Mouse (Mus musculus) myocyte (in vitro differentiated cells): Measurements from ENCODE around the gene Slc41a2. TPM values are rescaled to one million over a fixed set of nuclear protein-coding genes. Genes with fewer than 3 reads are reported as not detected.

Experiments
- H3K27me3 ChIP-seq: one replicate; pipeline ENCODE4 v1.6.1; 2011; ENCODE audit not compliant: control insufficient read depth, insufficient read depth, insufficient read length
- H3K36me3 ChIP-seq: one replicate; pipeline ENCODE4 v1.6.1; 2011; ENCODE audit not compliant: control insufficient read depth, insufficient read depth
- H3K4me2 ChIP-seq: one replicate; pipeline ENCODE4 v1.6.1; 2011; ENCODE audit warnings: low read depth, control low read depth
- H3K4me3 ChIP-seq: one replicate; pipeline ENCODE4 v1.5.1; 2011; ENCODE audit warnings: mild to moderate bottlenecking, control low read depth, moderate library complexity
- H3K79me2 ChIP-seq: one replicate; pipeline ENCODE4 v1.6.1; 2011; ENCODE audit not compliant: control insufficient read depth, insufficient read depth
- H3ac ChIP-seq: one replicate; pipeline ENCODE4 v1.6.1; 2011; ENCODE audit not compliant: control insufficient read depth, insufficient read length
- CEBPB ChIP-seq: IDR thresholded peaks from 2 replicates; pipeline ENCODE4 v1.6.1; 2011; ENCODE audit warnings: mild to moderate bottlenecking, moderate library complexity; ENCODE audit not compliant: poor library complexity, insufficient read depth, severe bottlenecking
- E2F4 ChIP-seq: IDR thresholded peaks from one replicate; pipeline ENCODE4 v1.6.1; 2011; ENCODE audit warnings: mild to moderate bottlenecking, control low read depth, moderate library complexity; ENCODE audit not compliant: insufficient read depth
- MAX ChIP-seq: IDR thresholded peaks from one replicate; pipeline ENCODE4 v1.6.1; 2011; ENCODE audit warnings: low read depth, mild to moderate bottlenecking, control low read depth
- MYOD1 ChIP-seq, 3 experiments: IDR thresholded peaks; one replicate each; pipeline ENCODE4 v1.6.1; 2011; ENCODE audit warnings: control low read depth in 2 of 3, low read depth in 2 of 3, mild to moderate bottlenecking in 2 of 3, moderate library complexity in 1 of 3; ENCODE audit not compliant: insufficient read length in 2 of 3, control insufficient read depth in 1 of 3
- MYOG ChIP-seq, 3 experiments: IDR thresholded peaks; one replicate each; pipeline ENCODE4 v1.6.1; 2011; ENCODE audit warnings: control low read depth in 2 of 3, low read depth in 2 of 3, mild to moderate bottlenecking in 2 of 3; ENCODE audit not compliant: insufficient read length in 2 of 3, control insufficient read depth in 1 of 3, insufficient read depth in 1 of 3
- POLR2A ChIP-seq: IDR thresholded peaks from one replicate; pipeline ENCODE4 v1.6.1; 2011; ENCODE audit warnings: low read depth, mild to moderate bottlenecking, control low read depth, moderate library complexity; ENCODE audit not compliant: insufficient read length
- POLR2AphosphoS2 ChIP-seq: IDR thresholded peaks from one replicate; pipeline ENCODE4 v1.6.1; 2011; ENCODE audit warnings: low read depth, control low read depth; ENCODE audit not compliant: insufficient read length
- REST ChIP-seq: IDR thresholded peaks from one replicate; pipeline ENCODE4 v1.6.1; 2011; ENCODE audit warnings: mild to moderate bottlenecking, control low read depth, moderate library complexity; ENCODE audit not compliant: insufficient read depth, insufficient read length
- SRF ChIP-seq: IDR thresholded peaks from one replicate; pipeline ENCODE4 v1.6.1; 2011; ENCODE audit warnings: low read depth; ENCODE audit not compliant: control insufficient read depth, insufficient read length
- TCF12 ChIP-seq: IDR thresholded peaks from one replicate; pipeline ENCODE4 v1.6.1; 2011; ENCODE audit warnings: mild to moderate bottlenecking, control low read depth; ENCODE audit not compliant: poor library complexity, insufficient read depth, severe bottlenecking
- TCF3 ChIP-seq: IDR thresholded peaks from one replicate; pipeline ENCODE4 v1.6.1; 2011; ENCODE audit warnings: low read depth, control low read depth; ENCODE audit not compliant: insufficient read length
- USF1 ChIP-seq: IDR thresholded peaks from one replicate; pipeline ENCODE4 v1.6.1; 2011; ENCODE audit warnings: low read depth, mild to moderate bottlenecking, control low read depth, moderate library complexity
- polyA plus RNA-seq: library from polyadenylated mRNA; unstranded; fragments of >200 nt; fragmentation: generic; extraction: Trizol; gene quantifications from one replicate; pipeline ENCODE4 v1.2.1, GENCODE M21; 2012; ENCODE audit warnings: missing spikeins

Slc41a2 gene
- polyA plus RNA-seq, 1 experiment: 5.3 TPM

DNA sequence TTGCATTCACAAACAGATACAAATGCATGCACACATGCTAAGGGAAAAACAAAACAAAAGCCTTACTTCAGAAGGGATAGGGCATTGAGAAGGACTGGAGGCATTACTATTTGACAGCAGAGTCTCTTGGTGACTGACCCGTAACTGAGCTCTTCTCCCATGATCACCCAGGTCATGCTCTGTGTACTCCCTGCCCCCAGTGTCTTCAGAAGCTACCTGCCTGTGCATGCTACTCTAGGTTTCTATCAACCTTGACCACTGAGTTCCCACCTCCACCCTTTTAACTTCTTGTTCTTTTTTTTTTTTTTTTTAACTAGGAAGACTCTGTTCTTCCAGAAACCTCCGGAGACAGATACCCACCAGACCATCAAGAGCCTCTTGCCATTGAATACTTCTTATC lies 13.0 kb upstream of the Slc41a2 start:
- TF ChIP-seq POLR2A (no peak), SRF (no peak), POLR2AphosphoS2 (no peak), TCF12 (no peak), MAX (no peak), CEBPB (no peak), REST (no peak), MYOD1 (IDR thresholded peaks at IDR 0.05; ENCODE audit: control insufficient read depth in 1 of 3, insufficient read length in 2 of 3, low read depth in 2 of 3) (no peak), USF1 (no peak), E2F4 (no peak), TCF3 (no peak), MYOG (IDR thresholded peaks at IDR 0.05; ENCODE audit: control insufficient read depth in 1 of 3, insufficient read depth in 1 of 3, insufficient read length in 2 of 3, low read depth in 2 of 3) (no peak)
- Histone ChIP-seq H3K4me2 (no peak overlapping the region), H3K36me3 (no peaks in the 10 kb centered on the region), H3K27me3 (no peaks in the 10 kb centered on the region), H3K4me3 (no peak overlapping the region), H3ac (no peak overlapping the region), H3K79me2 (no peaks in the 10 kb centered on the region)

DNA sequence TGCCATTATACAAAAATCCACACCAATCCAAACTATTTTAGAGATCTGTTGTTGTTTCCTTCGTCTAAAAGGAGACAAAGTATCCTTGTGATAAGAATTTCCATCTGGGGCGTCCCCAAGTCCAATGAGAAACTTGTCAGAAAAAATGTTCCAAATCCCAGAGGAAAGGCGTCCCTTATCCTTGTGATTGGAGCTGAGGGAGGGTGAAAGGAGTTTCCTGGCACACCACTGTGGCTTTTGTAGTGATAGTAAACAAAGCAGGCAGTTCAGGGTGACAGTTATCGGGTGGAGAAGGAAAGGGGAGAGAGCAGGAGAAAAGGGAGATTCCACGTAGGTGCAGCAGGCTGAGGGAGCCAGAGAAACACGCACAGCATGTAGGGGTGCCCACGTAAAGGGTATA lies 9.8 kb upstream of the Slc41a2 start:
- no peaks in the 10 kb centered on the region for H3K36me3 ChIP-seq
- no peaks in the 10 kb centered on the region for H3K79me2 ChIP-seq
- no peaks in the 10 kb centered on the region for H3K27me3 ChIP-seq
- H3ac ChIP-seq: no peak overlapping the region
- H3K4me3 ChIP-seq: no peak overlapping the region
- TF ChIP-seq MYOD1 (IDR thresholded peaks at IDR 0.05; ENCODE audit: control insufficient read depth in 1 of 3, insufficient read length in 2 of 3, low read depth in 2 of 3): no peak
- TF ChIP-seq POLR2AphosphoS2: no peak
- TF ChIP-seq TCF3: no peak
- TF ChIP-seq E2F4: no peak
- no peak for TF ChIP-seq MAX
- no peak for TF ChIP-seq POLR2A
- no peak for TF ChIP-seq TCF12
- no peak for TF ChIP-seq USF1
- no peak overlapping the region for H3K4me2 ChIP-seq

GRCm38 (mm10) chr10:83346359-83346736 lies 8.7 kb upstream of the Slc41a2 start:
- Histone ChIP-seq H3K27me3 (no peaks in the 10 kb centered on the region), H3K4me2 (no peak overlapping the region), H3K4me3 (no peak overlapping the region), H3ac (no peak overlapping the region), H3K79me2 (no peaks in the 10 kb centered on the region), H3K36me3 (no peaks in the 10 kb centered on the region)
- TF ChIP-seq MYOG (IDR thresholded peaks at IDR 0.05; ENCODE audit: control insufficient read depth in 1 of 3, insufficient read depth in 1 of 3, insufficient read length in 2 of 3, low read depth in 2 of 3): no peak
- TF ChIP-seq MYOD1 (IDR thresholded peaks at IDR 0.05; ENCODE audit: control insufficient read depth in 1 of 3, insufficient read length in 2 of 3, low read depth in 2 of 3): no peak
- no peak for TF ChIP-seq MAX
- TF ChIP-seq POLR2AphosphoS2: no peak
- no peak for TF ChIP-seq SRF
- no peak for TF ChIP-seq CEBPB
- no peak for TF ChIP-seq TCF3
- TF ChIP-seq POLR2A: no peak
- no peak for TF ChIP-seq REST
- TF ChIP-seq USF1: no peak
- no peak for TF ChIP-seq E2F4
- no peak for TF ChIP-seq TCF12

DNA sequence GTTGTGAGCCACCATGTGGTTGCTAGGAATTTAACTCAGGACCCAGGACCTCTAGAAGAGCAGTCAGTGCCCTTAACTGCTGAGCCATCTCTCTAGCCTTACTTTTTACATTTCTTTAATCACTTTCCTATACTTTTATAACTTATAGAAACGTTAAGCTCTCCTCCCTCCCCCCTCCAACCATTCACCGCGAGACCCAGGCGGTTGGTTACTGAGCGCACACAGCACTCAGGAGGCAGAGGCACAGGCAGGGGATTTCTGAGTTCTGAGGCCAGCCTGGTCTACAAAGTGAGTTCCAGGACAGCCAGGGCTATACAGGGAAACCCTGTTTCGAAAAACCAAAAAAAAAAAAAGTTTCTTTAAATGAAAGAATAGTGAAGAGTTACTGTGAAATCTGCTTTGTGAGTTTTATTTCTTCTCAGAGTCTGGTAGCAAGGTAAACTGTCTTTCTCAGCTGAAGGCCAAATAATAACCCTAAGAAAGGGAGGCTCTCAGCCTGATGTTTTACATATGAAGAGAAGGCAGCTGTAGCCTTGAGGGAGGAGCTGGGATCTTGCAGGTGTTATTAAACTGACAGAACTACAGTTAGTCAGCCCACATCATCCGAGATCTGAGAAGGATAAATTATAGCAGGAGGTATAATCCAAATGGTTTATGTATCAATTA lies 8.1 kb upstream of the Slc41a2 start:
- H3K36me3 ChIP-seq: no peaks in the 10 kb centered on the region
- H3K79me2 ChIP-seq: no peaks in the 10 kb centered on the region
- no peaks in the 10 kb centered on the region for H3K27me3 ChIP-seq
- no peak overlapping the region for H3K4me3 ChIP-seq
- no peak overlapping the region for H3ac ChIP-seq
- no peak overlapping the region for H3K4me2 ChIP-seq
- no peak for TF ChIP-seq MYOD1 (IDR thresholded peaks at IDR 0.05; ENCODE audit: control insufficient read depth in 1 of 3, insufficient read length in 2 of 3, low read depth in 2 of 3)
- TF ChIP-seq POLR2AphosphoS2: no peak
- TF ChIP-seq REST: no peak
- TF ChIP-seq POLR2A: no peak
- TF ChIP-seq TCF3: no peak
- no peak for TF ChIP-seq TCF12
- TF ChIP-seq USF1: no peak
- no peak for TF ChIP-seq MYOG (IDR thresholded peaks at IDR 0.05; ENCODE audit: control insufficient read depth in 1 of 3, insufficient read depth in 1 of 3, insufficient read length in 2 of 3, low read depth in 2 of 3)
- no peak for TF ChIP-seq MAX

DNA sequence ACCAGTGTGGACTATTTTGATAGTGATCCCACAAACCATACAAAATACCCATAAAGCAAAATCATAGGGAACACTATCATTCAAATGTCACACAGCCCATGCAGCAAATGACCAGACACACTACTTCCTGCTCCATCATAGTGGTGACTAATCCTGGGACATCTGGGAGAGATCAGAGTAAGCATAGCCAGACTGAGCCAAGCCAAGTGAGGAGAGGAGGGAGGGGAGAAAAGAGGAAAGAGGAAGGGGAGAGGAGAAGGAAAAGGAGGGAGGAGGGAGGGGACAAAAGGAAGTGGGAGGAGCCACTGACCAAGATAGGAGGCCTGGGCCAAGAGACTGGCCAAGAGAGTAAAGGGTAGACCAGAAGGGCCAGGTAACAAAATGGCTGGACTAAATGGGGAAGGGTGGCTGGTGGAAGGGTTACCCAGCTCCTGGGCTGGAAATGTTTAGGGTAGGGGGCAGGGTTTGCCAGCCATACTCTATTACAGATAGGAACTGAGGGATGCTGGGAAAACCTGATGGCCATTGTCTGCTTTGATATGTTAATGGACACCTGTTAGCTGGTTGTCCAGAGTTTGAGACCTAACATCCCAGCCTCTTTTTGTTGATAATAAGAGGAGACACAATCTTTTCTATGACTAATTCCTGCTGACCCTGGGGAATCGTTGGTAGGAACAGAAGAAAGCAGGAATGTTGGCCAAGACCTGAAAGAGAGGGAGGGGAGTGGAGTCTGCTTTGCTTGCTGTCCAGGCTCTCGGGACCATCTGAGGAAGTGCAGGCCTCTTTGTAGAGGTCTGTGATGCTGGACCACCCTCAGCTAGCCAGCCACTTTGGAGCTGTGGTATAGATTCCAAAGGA lies 6.4 kb upstream of the Slc41a2 start:
- peak overlapping the region; percentile 35 for H3K4me2 ChIP-seq

More for the DNA sequence above, 6.4 kb upstream of the Slc41a2 start:
- no peaks in the 10 kb centered on the region for H3K27me3 ChIP-seq
- H3K79me2 ChIP-seq: no peaks in the 10 kb centered on the region
- H3ac ChIP-seq: no peak overlapping the region
- TF ChIP-seq CEBPB: no peak
- TF ChIP-seq POLR2A: no peak
- no peak for TF ChIP-seq TCF12
- H3K4me3 ChIP-seq: no peak overlapping the region
- H3K36me3 ChIP-seq: no peaks in the 10 kb centered on the region
